Mouse (Mus musculus) midbrain, embryonic 15.5 days (tissue): ENCODE results near the gene Ssna1. TPM values are rescaled to one million over a fixed set of nuclear protein-coding genes. Genes with fewer than 3 reads are reported as not detected.
A peak's percentile ranks its signal among the peaks of the same experiment; 100 is the strongest.

Experiments used
- ATAC-seq: fragments of 200-750 bp; cut with Nextera tagmentation; replicated peaks from 2 replicates; pipeline ENCODE4 v1.8.0; 2017; ENCODE audit warnings: moderate TSS enrichment
- H3K27ac ChIP-seq: fragments of 300-500 bp; sonication (generic); 2 replicates; pipeline ENCODE4 v1.5.1; 2015; ENCODE audit warnings: mild to moderate bottlenecking, inconsistent platforms
- H3K27me3 ChIP-seq: fragments of 300-500 bp; sonication (generic); replicated peaks from 2 replicates; pipeline ENCODE4 v1.6.1; 2015; ENCODE audit warnings: inconsistent platforms
- H3K36me3 ChIP-seq: fragments of 300-500 bp; sonication (generic); replicated peaks from 2 replicates; pipeline ENCODE4 v1.6.1; 2015; ENCODE audit warnings: inconsistent platforms
- H3K4me1 ChIP-seq: fragments of 300-500 bp; sonication (generic); 2 replicates; pipeline ENCODE4 v1.6.1; 2015; ENCODE audit warnings: inconsistent platforms
- H3K4me2 ChIP-seq: fragments of 300-500 bp; sonication (generic); 2 replicates; pipeline ENCODE4 v1.6.1; 2015; ENCODE audit warnings: inconsistent platforms, mild to moderate bottlenecking, moderate library complexity
- H3K4me3 ChIP-seq: fragments of 300-500 bp; sonication (generic); 2 replicates; pipeline ENCODE4 v1.5.1; 2015; ENCODE audit warnings: mild to moderate bottlenecking, inconsistent platforms
- H3K9ac ChIP-seq: fragments of 300-500 bp; sonication (generic); 2 replicates; pipeline ENCODE4 v1.6.1; 2015; ENCODE audit warnings: mild to moderate bottlenecking, inconsistent platforms
- H3K9me3 ChIP-seq: fragments of 300-500 bp; sonication (generic); 2 replicates; pipeline ENCODE4 v1.6.1; 2016; ENCODE audit warnings: inconsistent platforms
- WGBS: fragments of 180-500 bp; shearing (Covaris S2); methylation state at CpG from one replicate; pipeline ENCODE4 v1.1.7; 2015; ENCODE audit warnings: mixed read lengths; 5-methylcytosine and 5-hydroxymethylcytosine counted together
- polyA plus RNA-seq: library from polyadenylated mRNA; unstranded; fragments of >200 nt; fragmentation: Nextera tagmentation; extraction: Ambion mirVana; gene quantifications from 2 replicates; pipeline ENCODE4 v1.2.1, GENCODE M21; 2015

Ssna1 gene
- polyA plus RNA-seq, 1 experiment from 2014 or later: 186 TPM

- Histone ChIP-seq H3K36me3 (0 out of 2 replicates have a peak, but pooled peaks cover 4% of the 10 kb centered on the region), H3K4me3 (no peak within 1 kb of the TSS)
Observed at GRCm38 (mm10) chr2:25246183-25247072, 25.8 kb downstream of the Ssna1 start, which contains the start of gene AL732309.1. AL732309.1 (minus strand) TSS chr2:25246863.

GRCm38 (mm10) chr2:25244144-25244543 is 28.1 kb downstream of the Ssna1 start:
- 89% methylated on average over 4 of the region's 4 CpGs for WGBS
- ATAC-seq: no peak

More at GRCm38 (mm10) chr2:25246183-25247072, 25.8 kb downstream of the Ssna1 start, which contains the start of gene AL732309.1:
- no peak within 1 kb of the TSS for H3K27ac ChIP-seq
- no peaks in the 10 kb centered on the region for H3K27me3 ChIP-seq
- H3K4me2 ChIP-seq: no peak within 1 kb of the TSS
- no peaks in the 10 kb centered on the region for H3K9me3 ChIP-seq
- peaks cover 21% of the 10 kb centered on the region for H3K4me1 ChIP-seq
- no peak within 1 kb of the TSS for H3K9ac ChIP-seq
- ATAC-seq: no peak
- 93% methylated on average over 10 of the region's 10 CpGs for WGBS

GRCm38 (mm10) chr2:25243342-25243741 is 28.9 kb downstream of the Ssna1 start:
- H3K9ac ChIP-seq: peak overlapping the region; percentile 65; the same call in 1 of the 2 replicates
- peaks cover 31% of the 10 kb centered on the region for H3K4me1 ChIP-seq
- H3K27me3 ChIP-seq: no peaks in the 10 kb centered on the region
- ATAC-seq: no peak
- H3K4me2 ChIP-seq: peak overlapping the region; percentile 90
- H3K36me3 ChIP-seq: no peaks in the 10 kb centered on the region
- H3K4me3 ChIP-seq: peak overlapping the region; percentile 56
- no peak overlapping the region for H3K27ac ChIP-seq
- H3K9me3 ChIP-seq: no peaks in the 10 kb centered on the region
- WGBS: 81% methylated on average over 8 of the region's 8 CpGs

More at GRCm38 (mm10) chr2:25244144-25244543, 28.1 kb downstream of the Ssna1 start:
- Histone ChIP-seq H3K9ac (no peak overlapping the region), H3K4me2 (no peak overlapping the region), H3K27me3 (no peaks in the 10 kb centered on the region), H3K36me3 (no peaks in the 10 kb centered on the region), H3K4me3 (no peak overlapping the region), H3K9me3 (no peaks in the 10 kb centered on the region), H3K4me1 (peaks cover 31% of the 10 kb centered on the region), H3K27ac (no peak overlapping the region)

GRCm38 (mm10) chr2:25242101-25242506 is 30.1 kb downstream of the Ssna1 start, which contains the start of the genes Rnf208 and Cysrt1:
Rnf208 (plus strand) TSS chr2:25242255.
Cysrt1 (minus strand) TSS chr2:25242452.
- H3K4me2 ChIP-seq: peak within 1 kb of the TSS; percentile 90
- peak within 1 kb of the TSS; percentile 77 for H3K27ac ChIP-seq
- peaks cover 31% of the 10 kb centered on the region for H3K4me1 ChIP-seq
- H3K4me3 ChIP-seq: peak within 1 kb of the TSS; percentile 56
- no peaks in the 10 kb centered on the region for H3K9me3 ChIP-seq
- WGBS: 0% methylated on average over 59 of the region's 59 CpGs
- no peaks in the 10 kb centered on the region for H3K36me3 ChIP-seq
- peak; percentile 53 for ATAC-seq
- H3K9ac ChIP-seq: peak within 1 kb of the TSS; percentile 65
- H3K27me3 ChIP-seq: no peaks in the 10 kb centered on the region

- peak overlapping the region; percentile 56 for H3K4me3 ChIP-seq
Observed at GRCm38 (mm10) chr2:25241438-25241775, 30.8 kb downstream of the Ssna1 start.

GRCm38 (mm10) chr2:25240723-25241437 is 31.4 kb downstream of the Ssna1 start:
- Histone ChIP-seq H3K4me1 (peaks cover 31% of the 10 kb centered on the region), H3K9me3 (no peaks in the 10 kb centered on the region), H3K4me3 (peak overlapping the region; percentile 56), H3K27me3 (no peaks in the 10 kb centered on the region), H3K36me3 (no peaks in the 10 kb centered on the region), H3K9ac (peak overlapping the region; percentile 40; the same call in 1 of the 2 replicates), H3K27ac (peak overlapping the region; percentile 77), H3K4me2 (peak overlapping the region; percentile 90)
- 2% methylated on average over 29 of the region's 29 CpGs for WGBS
- ATAC-seq: peak; percentile 71

More at GRCm38 (mm10) chr2:25241438-25241775, 30.8 kb downstream of the Ssna1 start:
- H3K27ac ChIP-seq: peak overlapping the region; percentile 77
- H3K9ac ChIP-seq: no peak overlapping the region
- H3K27me3 ChIP-seq: no peaks in the 10 kb centered on the region
- H3K4me1 ChIP-seq: peaks cover 31% of the 10 kb centered on the region
- peak; percentile 53 for ATAC-seq
- WGBS: 18% methylated on average over 6 of the region's 6 CpGs
- H3K4me2 ChIP-seq: peak overlapping the region; percentile 90
- no peaks in the 10 kb centered on the region for H3K9me3 ChIP-seq
- no peaks in the 10 kb centered on the region for H3K36me3 ChIP-seq

- Histone ChIP-seq H3K4me1 (peaks cover 31% of the 10 kb centered on the region), H3K4me2 (peak overlapping the region; percentile 90), H3K4me3 (peak overlapping the region; percentile 56), H3K9ac (no peak overlapping the region; the same call in 1 of the 2 replicates), H3K9me3 (no peaks in the 10 kb centered on the region), H3K27me3 (0 out of 2 replicates have a peak, but pooled peaks cover under 1% of the 10 kb centered on the region), H3K27ac (peak overlapping the region; percentile 77), H3K36me3 (no peaks in the 10 kb centered on the region)
- WGBS: 47% methylated on average over 8 of the region's 8 CpGs
- ATAC-seq: peak; percentile 12; the same call in 1 of the 2 replicates
Observed at GRCm38 (mm10) chr2:25240310-25240709, 31.9 kb downstream of the Ssna1 start.

- Histone ChIP-seq H3K4me2 (no peak overlapping the region), H3K4me3 (no peak overlapping the region), H3K27me3 (peaks cover 6% of the 10 kb centered on the region; the same call in 1 of the 2 replicates), H3K4me1 (peaks cover 31% of the 10 kb centered on the region), H3K36me3 (no peaks in the 10 kb centered on the region), H3K9me3 (no peaks in the 10 kb centered on the region), H3K27ac (no peak overlapping the region), H3K9ac (no peak overlapping the region)
- WGBS: 90% methylated on average over 3 of the region's 3 CpGs
- no peak for ATAC-seq
Observed at GRCm38 (mm10) chr2:25239766-25240165, 32.5 kb downstream of the Ssna1 start.

- Histone ChIP-seq H3K27me3 (peaks cover 6% of the 10 kb centered on the region; the same call in 1 of the 2 replicates), H3K36me3 (no peaks in the 10 kb centered on the region), H3K4me3 (no peak overlapping the region), H3K9ac (no peak overlapping the region), H3K27ac (no peak overlapping the region), H3K4me2 (no peak overlapping the region), H3K4me1 (peaks cover 21% of the 10 kb centered on the region), H3K9me3 (no peaks in the 10 kb centered on the region)
- ATAC-seq: no peak
Observed at GRCm38 (mm10) chr2:25238106-25238505, 34.1 kb downstream of the Ssna1 start.

- Histone ChIP-seq H3K9me3 (no peaks in the 10 kb centered on the region), H3K27me3 (peaks cover 6% of the 10 kb centered on the region; the same call in 1 of the 2 replicates), H3K36me3 (no peaks in the 10 kb centered on the region), H3K4me3 (no peak overlapping the region), H3K9ac (no peak overlapping the region), H3K27ac (no peak overlapping the region), H3K4me1 (peaks cover 15% of the 10 kb centered on the region), H3K4me2 (no peak overlapping the region)
- ATAC-seq: no peak
- 74% methylated on average over 4 of the region's 4 CpGs for WGBS
Observed at GRCm38 (mm10) chr2:25237522-25237921, 34.7 kb downstream of the Ssna1 start.

- whole genome bisulfite sequencing: 45% methylated on average over 8 of the region's 8 CpGs
- Histone ChIP-seq H3K27me3 (peaks cover 6% of the 10 kb centered on the region; the same call in 1 of the 2 replicates), H3K36me3 (no peaks in the 10 kb centered on the region), H3K9ac (no peak within 1 kb of the TSS), H3K9me3 (no peaks in the 10 kb centered on the region), H3K27ac (no peak within 1 kb of the TSS), H3K4me2 (no peak within 1 kb of the TSS), H3K4me3 (no peak within 1 kb of the TSS), H3K4me1 (peaks cover 13% of the 10 kb centered on the region)
- no peak for ATAC-seq
Observed at GRCm38 (mm10) chr2:25236614-25237013, 35.6 kb downstream of the Ssna1 start, which contains the start of gene Rnf224. Rnf224 (minus strand) TSS chr2:25236787.
